Mouse (Mus musculus) limb, embryonic 12.5 days (tissue): ENCODE measurements around the gene Itih1. TPM values are rescaled to one million over a fixed set of nuclear protein-coding genes. Genes with fewer than 3 reads are reported as not detected.

Source experiments
- polyA plus RNA-seq: library from polyadenylated mRNA; unstranded; fragments of >200 nt; fragmentation: Nextera tagmentation; extraction: Ambion mirVana; gene quantifications from 2 replicates; pipeline ENCODE4 v1.2.1, GENCODE M21; 2016

Itih1 gene
- polyA plus RNA-seq, 1 experiment from 2014 or later = 0.06 TPM

Other genes starting within 250 kb of the Itih1 start
- 16.9 and 18.1 TPM in 2 replicates for gene Sfmbt1, start 228.4 kb downstream of the Itih1 start, polyA plus RNA-seq
- 38.8 and 41.5 TPM in 2 replicates for gene Tmem110, start 117.7 kb downstream of the Itih1 start, polyA plus RNA-seq
- 5.9 and 6.8 TPM in 2 replicates for gene Mustn1, start 64.1 kb downstream of the Itih1 start, polyA plus RNA-seq
- gene Itih4, start 56.8 kb downstream of the Itih1 start, polyA plus RNA-seq = 0.10 TPM in 1 of 2 replicates, not detected in the other
- 0.09 TPM in 1 of 2 replicates, not detected in the other for gene Itih3, start 19.5 kb downstream of the Itih1 start, polyA plus RNA-seq
- gene Nek4, start 8.1 kb upstream of the Itih1 start, polyA plus RNA-seq = 17.2 and 18.8 TPM in 2 replicates
- gene Glt8d1, start 58.1 kb upstream of the Itih1 start, polyA plus RNA-seq = 54.7 and 61.5 TPM in 2 replicates
- 322 and 342 TPM in 2 replicates for gene Spcs1, start 58.4 kb upstream of the Itih1 start, polyA plus RNA-seq
- gene Pbrm1, start 75.8 kb upstream of the Itih1 start, polyA plus RNA-seq = 183 and 189 TPM in 2 replicates
- 110 and 117 TPM in 2 replicates for gene Gnl3, start 75.9 kb upstream of the Itih1 start, polyA plus RNA-seq
- gene Smim4, start 185.7 kb upstream of the Itih1 start, polyA plus RNA-seq = 59.6 and 65.7 TPM in 2 replicates
- gene Nt5dc2, start 187.8 kb upstream of the Itih1 start, polyA plus RNA-seq = 485 and 500 TPM in 2 replicates
- 14.9 and 18.0 TPM in 2 replicates for gene Stab1, start 225.4 kb upstream of the Itih1 start, polyA plus RNA-seq